Mouse (Mus musculus): ENCODE data around the gene Klk8.

Klk8 gene

GRCm38 (mm10) chr7:43797333-43797769, at the start of gene Klk8:
Gene Klk8 (plus strand): TSS chr7:43797577.
- DNase-seq (ENCODE audit: low spot score) = no peak

GRCm38 (mm10) chr7:43747788-43748187, 49.6 kb upstream of the Klk8 start:
- DNase-seq (ENCODE audit: low spot score) = no peak

- DNase-seq (ENCODE audit: low spot score) = no peak
These were observed 44.6 kb upstream of the Klk8 start for GRCm38 (mm10) chr7:43752806-43753205.

- DNase-seq (ENCODE audit: low spot score) = no peak
These were observed 30.9 kb upstream of the Klk8 start for GRCm38 (mm10) chr7:43766484-43766883.

GRCm38 (mm10) chr7:43768597-43768996, 28.8 kb upstream of the Klk8 start, which contains the start of gene Klk12:
Gene Klk12 (plus strand): TSS chr7:43768897.
- no peak for DNase-seq (ENCODE audit: low spot score)

GRCm38 (mm10) chr7:43769636-43770035, 27.7 kb upstream of the Klk8 start:
- DNase-seq (ENCODE audit: low spot score) = no peak

GRCm38 (mm10) chr7:43770701-43771100, 26.7 kb upstream of the Klk8 start:
- DNase-seq (ENCODE audit: low spot score) = no peak

GRCm38 (mm10) chr7:43771916-43772315, 25.5 kb upstream of the Klk8 start:
- no peak for DNase-seq (ENCODE audit: low spot score)

GRCm38 (mm10) chr7:43772901-43773300, 24.5 kb upstream of the Klk8 start:
- no peak for DNase-seq (ENCODE audit: low spot score)

GRCm38 (mm10) chr7:43774364-43774763, 23.0 kb upstream of the Klk8 start, which contains the start of gene Klk11:
Gene Klk11 (plus strand): TSS chr7:43774604.
- no peak for DNase-seq (ENCODE audit: low spot score)

GRCm38 (mm10) chr7:43774802-43775201, 22.6 kb upstream of the Klk8 start:
- no peak for DNase-seq (ENCODE audit: low spot score)

- no peak for DNase-seq (ENCODE audit: low spot score)
These were observed 21.9 kb upstream of the Klk8 start for GRCm38 (mm10) chr7:43775311-43776057.

GRCm38 (mm10) chr7:43776506-43776905, 20.9 kb upstream of the Klk8 start:
- no peak for DNase-seq (ENCODE audit: low spot score)

GRCm38 (mm10) chr7:43777423-43777822, 20.0 kb upstream of the Klk8 start:
- no peak for DNase-seq (ENCODE audit: low spot score)

GRCm38 (mm10) chr7:43778176-43778970, 19.0 kb upstream of the Klk8 start:
- no peak for DNase-seq (ENCODE audit: low spot score)

GRCm38 (mm10) chr7:43780241-43780640, 17.1 kb upstream of the Klk8 start:
- DNase-seq (ENCODE audit: low spot score) = no peak

GRCm38 (mm10) chr7:43780746-43781145, 16.6 kb upstream of the Klk8 start, which contains the start of gene Klk10:
Gene Klk10 (plus strand): TSS chr7:43781035.
- DNase-seq (ENCODE audit: low spot score) = no peak

- DNase-seq (ENCODE audit: low spot score) = no peak
These were observed 15.8 kb upstream of the Klk8 start for GRCm38 (mm10) chr7:43781541-43781940.

- peak; percentile 17 for DNase-seq (ENCODE audit: low spot score)
These were observed 14.8 kb upstream of the Klk8 start for GRCm38 (mm10) chr7:43782275-43783265.

GRCm38 (mm10) chr7:43785286-43785685, 12.1 kb upstream of the Klk8 start:
- DNase-seq (ENCODE audit: low spot score) = no peak

- no peak for DNase-seq (ENCODE audit: low spot score)
These were observed 9.3 kb upstream of the Klk8 start for GRCm38 (mm10) chr7:43788096-43788495.

- DNase-seq (ENCODE audit: low spot score) = no peak
These were observed 8.1 kb upstream of the Klk8 start for GRCm38 (mm10) chr7:43789295-43789694.
